Mouse (Mus musculus): ENCODE results near the gene Rab3gap1.

DNA sequence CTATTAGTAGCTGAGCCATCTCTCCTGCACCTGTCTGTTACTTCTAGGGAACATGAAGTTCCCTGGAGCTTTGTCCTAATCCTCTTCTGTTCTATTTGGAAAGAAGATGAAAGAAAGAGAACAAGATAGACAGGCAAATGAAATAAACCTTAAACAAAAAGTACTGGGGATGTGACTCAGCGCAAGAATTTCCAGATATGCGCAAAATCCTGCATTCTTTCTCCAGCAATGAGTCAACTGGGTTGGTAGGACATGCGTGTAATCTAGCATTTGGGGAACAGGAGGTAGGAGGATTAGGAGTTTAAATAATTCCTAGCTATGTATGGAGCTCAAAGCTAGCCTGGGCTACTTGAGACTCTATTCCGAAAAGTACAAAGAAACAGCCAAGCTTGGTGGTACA lies 8.1 kb upstream of the Rab3gap1 start:
- no peak for TF ChIP-seq POLR2A (IDR thresholded peaks at IDR 0.05; ENCODE audit: borderline replicate concordance, control insufficient read depth, low read depth, low read length)
- TF ChIP-seq CTCF (IDR thresholded peaks at IDR 0.05; ENCODE audit: control insufficient read depth, insufficient read depth, low read length) = no peak
